Mouse (Mus musculus): ENCODE results near the gene Nefh. TPM values are rescaled to one million over a fixed set of nuclear protein-coding genes. Genes with fewer than 3 reads are reported as not detected.
A peak's percentile ranks its signal among the peaks of the same experiment; 100 is the strongest.

Nefh gene
- polyA plus RNA-seq, 1 experiment from 2014 or later = 1.2 TPM

DNA sequence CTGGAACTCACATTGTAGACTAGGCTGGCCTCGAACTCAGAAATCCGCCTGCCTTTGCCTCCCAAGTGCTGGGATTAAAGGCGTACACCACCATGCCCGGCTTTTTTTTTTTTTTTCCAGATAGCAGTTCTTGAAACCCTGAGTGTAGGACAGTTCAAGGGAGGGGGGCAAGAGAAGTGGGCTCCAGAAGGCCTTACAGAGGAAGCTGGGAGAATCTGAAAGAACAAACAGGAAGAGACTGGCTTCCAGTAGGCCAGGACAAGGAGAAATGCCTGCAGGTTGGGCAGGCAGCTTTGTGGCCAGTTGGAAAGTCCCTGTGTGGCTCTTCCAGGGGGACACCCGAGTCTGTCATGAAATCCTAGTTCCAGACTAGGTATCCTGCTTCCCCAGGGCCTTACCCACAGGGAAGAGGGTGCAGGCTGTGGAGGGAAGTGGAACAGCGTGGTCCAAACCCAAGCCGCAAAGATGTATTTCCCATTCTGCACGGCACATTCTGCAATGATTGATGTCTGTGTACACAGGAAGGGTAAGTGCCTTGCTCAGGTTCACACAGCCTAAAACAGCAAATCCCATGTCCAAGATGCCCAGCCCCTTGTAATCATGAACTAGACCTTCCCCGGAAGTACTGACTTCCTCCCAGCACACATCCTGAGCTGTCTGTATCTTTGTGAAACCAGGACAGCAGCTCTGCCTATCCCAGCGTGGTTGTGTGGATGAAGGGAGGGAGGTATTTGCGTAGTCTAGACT, 26.7 kb upstream of the Nefh start:
- Histone ChIP-seq H3K36me3 (no peaks in the 10 kb centered on the region), H3K27ac (no peak overlapping the region), H3K4me1 (replicated peaks) (no peaks in the 10 kb centered on the region), H3K4me3 (replicated peaks) (no peak overlapping the region), H3K9ac (replicated peaks) (no peak overlapping the region), H3K27me3 (0 out of 2 replicates have a peak, but pooled peaks cover 5% of the 10 kb centered on the region), H3K4me2 (replicated peaks) (no peak overlapping the region), H3K9me3 (no peaks in the 10 kb centered on the region)
- 86% methylated on average over 11 of the region's 11 CpGs for WGBS
- no peak for ATAC-seq

DNA sequence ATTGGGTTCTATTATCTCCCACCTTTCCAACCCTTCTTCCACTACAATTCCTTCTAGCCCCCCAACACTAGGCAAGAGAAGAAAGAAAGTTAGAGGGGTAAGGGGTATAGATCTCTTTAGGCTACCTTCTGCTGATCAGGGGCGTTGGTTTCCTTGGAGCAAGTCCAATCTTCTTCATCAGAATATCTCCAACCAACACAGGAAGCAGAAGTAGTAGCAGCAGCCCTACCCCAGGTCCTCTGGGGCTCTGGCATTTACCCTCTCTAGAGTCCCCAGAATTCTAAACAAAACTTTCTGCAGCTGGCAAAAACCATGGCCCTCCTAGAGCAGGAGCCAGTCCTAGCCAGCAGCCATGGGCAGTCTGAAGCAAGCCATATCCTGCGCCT, 26.0 kb upstream of the Nefh start:
- ATAC-seq = no peak
- Histone ChIP-seq H3K9me3 (no peaks in the 10 kb centered on the region), H3K4me2 (replicated peaks) (no peak overlapping the region), H3K4me3 (replicated peaks) (no peak overlapping the region), H3K27me3 (0 out of 2 replicates have a peak, but pooled peaks cover 5% of the 10 kb centered on the region), H3K9ac (replicated peaks) (no peak overlapping the region), H3K36me3 (no peaks in the 10 kb centered on the region), H3K27ac (no peak overlapping the region), H3K4me1 (replicated peaks) (no peaks in the 10 kb centered on the region)
- WGBS = 93% methylated on average over 2 of the region's 2 CpGs

DNA sequence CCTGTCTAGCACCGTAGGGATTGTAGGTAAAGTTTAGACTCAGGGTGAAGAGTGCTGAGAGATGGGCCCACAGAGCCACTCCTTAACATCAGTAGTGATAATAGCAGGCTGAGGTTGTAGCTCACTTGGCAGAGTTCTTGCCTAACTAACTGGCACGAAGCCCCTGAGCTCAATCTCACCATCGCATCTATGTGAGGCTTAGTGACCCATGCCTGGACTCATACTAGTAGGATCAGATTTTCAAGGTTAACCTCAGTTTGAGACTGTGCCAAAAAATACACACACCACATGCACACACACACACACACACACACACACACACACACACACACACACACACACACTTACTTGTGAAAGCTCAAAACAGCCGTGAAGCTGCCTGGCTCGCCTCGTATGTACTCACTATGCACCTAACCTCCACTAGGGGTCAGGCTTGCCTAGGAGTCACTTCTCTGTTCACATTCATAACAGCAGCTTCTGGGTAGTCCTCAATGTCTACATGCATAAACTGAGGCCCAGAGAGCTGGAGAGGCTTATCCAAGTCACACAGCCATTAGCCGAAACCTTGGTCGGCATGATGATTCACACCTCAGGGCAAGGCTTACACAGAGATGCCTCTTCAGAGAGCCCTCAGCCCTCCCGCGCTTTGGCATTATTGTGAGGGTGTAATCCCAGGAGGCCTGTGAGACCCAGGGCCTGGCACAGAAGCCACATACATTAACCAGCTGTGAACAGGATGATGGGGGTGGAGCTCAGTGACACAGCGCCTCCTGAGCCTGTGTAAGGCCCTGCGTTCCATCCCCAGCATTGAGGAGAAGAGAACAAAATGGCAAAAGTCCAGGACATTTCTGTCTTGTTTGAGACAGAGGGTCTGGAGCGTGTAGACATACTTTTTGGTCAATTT, 25.4 kb upstream of the Nefh start:
- 59% methylated on average over 13 of the region's 13 CpGs for WGBS
- no peaks in the 10 kb centered on the region for H3K4me1 ChIP-seq (replicated peaks)
- H3K9ac ChIP-seq (replicated peaks) = no peak overlapping the region
- no peak overlapping the region for H3K4me2 ChIP-seq (replicated peaks)
- peak; percentile 67 for ATAC-seq
- 0 out of 2 replicates have a peak, but pooled peaks cover 5% of the 10 kb centered on the region for H3K27me3 ChIP-seq
- H3K4me3 ChIP-seq (replicated peaks) = no peak overlapping the region
- no peak overlapping the region for H3K27ac ChIP-seq
- no peaks in the 10 kb centered on the region for H3K36me3 ChIP-seq
- H3K9me3 ChIP-seq = no peaks in the 10 kb centered on the region

DNA sequence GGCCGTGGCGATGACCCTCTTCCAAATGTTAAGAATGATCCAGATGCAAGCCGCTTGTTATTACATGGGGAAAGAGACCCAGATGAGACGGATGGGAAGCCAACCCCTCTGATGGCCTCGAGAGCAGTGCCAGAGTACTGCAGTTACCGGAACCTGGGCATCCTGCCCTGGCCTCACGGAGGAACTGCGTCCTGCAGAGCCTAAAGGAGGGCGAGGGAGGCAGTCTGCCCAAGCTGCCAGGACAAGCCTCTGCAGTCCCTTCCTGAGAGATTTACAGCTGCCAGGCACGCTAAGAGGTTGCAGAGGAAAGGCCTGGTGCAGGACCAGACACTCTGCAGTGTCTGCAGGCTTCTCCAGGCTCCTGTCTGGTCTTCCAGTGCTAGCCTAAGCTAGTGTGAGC, 20.5 kb upstream of the Nefh start:
- no peak overlapping the region for H3K27ac ChIP-seq
- 81% methylated on average over 10 of the region's 10 CpGs for WGBS
- no peaks in the 10 kb centered on the region for H3K36me3 ChIP-seq
- H3K4me1 ChIP-seq (replicated peaks) = no peaks in the 10 kb centered on the region
- no peak overlapping the region for H3K4me3 ChIP-seq (replicated peaks)
- H3K4me2 ChIP-seq (replicated peaks) = no peak overlapping the region
- no peaks in the 10 kb centered on the region for H3K27me3 ChIP-seq
- no peak for ATAC-seq
- H3K9me3 ChIP-seq = no peaks in the 10 kb centered on the region
- no peak overlapping the region; the same call in 1 of the 2 replicates for H3K9ac ChIP-seq (replicated peaks)

DNA sequence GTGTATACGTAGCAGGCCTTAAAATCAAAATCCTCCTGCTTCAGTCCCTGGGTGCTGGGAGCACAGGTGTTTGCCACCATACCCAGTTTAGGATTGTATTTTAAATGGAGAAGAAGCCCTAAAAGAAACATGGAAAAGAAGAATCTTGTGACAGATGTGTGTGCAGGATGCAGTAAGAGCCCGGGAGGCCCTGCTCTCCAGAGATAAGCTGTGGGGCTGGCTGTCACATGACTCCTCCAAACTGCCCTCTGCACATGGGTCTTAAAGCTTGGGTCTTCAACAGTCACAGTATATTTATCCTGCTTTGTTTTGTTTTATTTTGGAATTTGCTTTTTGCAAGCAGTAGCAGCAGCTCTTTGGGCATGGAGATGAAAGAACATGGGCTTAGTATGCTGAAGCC, 19.7 kb upstream of the Nefh start:
- H3K4me2 ChIP-seq (replicated peaks) = no peak overlapping the region
- no peak for ATAC-seq
- no peak overlapping the region for H3K27ac ChIP-seq
- H3K36me3 ChIP-seq = no peaks in the 10 kb centered on the region
- no peaks in the 10 kb centered on the region for H3K9me3 ChIP-seq
- 57% methylated on average over 2 of the region's 2 CpGs for WGBS
- 0 out of 2 replicates have a peak, but pooled peaks cover 2% of the 10 kb centered on the region for H3K4me1 ChIP-seq (replicated peaks)
- H3K4me3 ChIP-seq (replicated peaks) = no peak overlapping the region
- H3K9ac ChIP-seq (replicated peaks) = no peak overlapping the region
- no peaks in the 10 kb centered on the region for H3K27me3 ChIP-seq

DNA sequence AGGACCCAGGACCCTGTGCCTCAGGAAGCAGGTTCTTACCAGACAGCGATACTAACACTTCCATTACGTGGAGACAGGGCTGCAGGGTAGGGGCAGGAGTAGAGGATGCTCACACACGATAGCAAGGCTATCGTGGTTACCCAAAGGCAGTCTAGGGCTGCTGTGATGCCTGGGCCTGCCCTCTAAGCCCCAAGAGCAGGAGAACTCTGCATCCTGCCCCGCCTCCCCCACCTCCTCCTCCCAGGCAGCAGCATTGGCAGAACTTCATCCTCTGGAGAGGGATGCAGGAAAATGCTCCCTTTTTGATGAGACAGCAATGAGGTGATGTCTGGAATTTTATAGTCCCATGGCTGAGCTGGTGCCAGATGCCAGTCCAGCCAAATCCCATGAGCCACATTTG, 19.0 kb upstream of the Nefh start:
- WGBS = 59% methylated on average over 5 of the region's 5 CpGs
- Histone ChIP-seq H3K9me3 (no peaks in the 10 kb centered on the region), H3K27me3 (no peaks in the 10 kb centered on the region), H3K36me3 (no peaks in the 10 kb centered on the region), H3K4me2 (replicated peaks) (no peak overlapping the region), H3K4me1 (replicated peaks) (0 out of 2 replicates have a peak, but pooled peaks cover 2% of the 10 kb centered on the region), H3K9ac (replicated peaks) (no peak overlapping the region), H3K4me3 (replicated peaks) (no peak overlapping the region), H3K27ac (no peak overlapping the region)
- ATAC-seq = no peak

DNA sequence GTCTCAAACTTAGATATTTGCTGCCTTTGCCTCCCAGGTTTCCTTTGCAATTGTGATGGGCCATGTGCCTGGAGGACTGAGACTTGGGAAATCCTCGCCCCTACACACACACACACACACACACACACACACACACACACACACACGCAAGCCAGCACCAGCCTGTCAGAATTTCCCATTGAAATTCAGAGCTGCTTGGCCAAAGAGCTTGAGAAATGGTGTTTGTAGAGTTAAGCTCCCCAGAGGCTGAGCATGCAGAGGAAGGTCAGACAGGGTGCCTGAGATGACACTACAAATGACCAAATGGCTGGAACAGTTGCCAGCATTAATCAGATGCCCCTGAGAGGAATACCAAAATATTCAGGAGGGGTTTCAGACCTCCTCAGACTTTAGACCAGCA, 18.5 kb upstream of the Nefh start:
- ATAC-seq = no peak
- Histone ChIP-seq H3K27ac (no peak overlapping the region), H3K9me3 (no peaks in the 10 kb centered on the region), H3K4me3 (replicated peaks) (no peak overlapping the region), H3K36me3 (no peaks in the 10 kb centered on the region), H3K4me1 (replicated peaks) (0 out of 2 replicates have a peak, but pooled peaks cover 2% of the 10 kb centered on the region), H3K4me2 (replicated peaks) (no peak overlapping the region), H3K27me3 (no peaks in the 10 kb centered on the region), H3K9ac (replicated peaks) (no peak overlapping the region)
- 58% methylated on average over 2 of the region's 2 CpGs for WGBS

DNA sequence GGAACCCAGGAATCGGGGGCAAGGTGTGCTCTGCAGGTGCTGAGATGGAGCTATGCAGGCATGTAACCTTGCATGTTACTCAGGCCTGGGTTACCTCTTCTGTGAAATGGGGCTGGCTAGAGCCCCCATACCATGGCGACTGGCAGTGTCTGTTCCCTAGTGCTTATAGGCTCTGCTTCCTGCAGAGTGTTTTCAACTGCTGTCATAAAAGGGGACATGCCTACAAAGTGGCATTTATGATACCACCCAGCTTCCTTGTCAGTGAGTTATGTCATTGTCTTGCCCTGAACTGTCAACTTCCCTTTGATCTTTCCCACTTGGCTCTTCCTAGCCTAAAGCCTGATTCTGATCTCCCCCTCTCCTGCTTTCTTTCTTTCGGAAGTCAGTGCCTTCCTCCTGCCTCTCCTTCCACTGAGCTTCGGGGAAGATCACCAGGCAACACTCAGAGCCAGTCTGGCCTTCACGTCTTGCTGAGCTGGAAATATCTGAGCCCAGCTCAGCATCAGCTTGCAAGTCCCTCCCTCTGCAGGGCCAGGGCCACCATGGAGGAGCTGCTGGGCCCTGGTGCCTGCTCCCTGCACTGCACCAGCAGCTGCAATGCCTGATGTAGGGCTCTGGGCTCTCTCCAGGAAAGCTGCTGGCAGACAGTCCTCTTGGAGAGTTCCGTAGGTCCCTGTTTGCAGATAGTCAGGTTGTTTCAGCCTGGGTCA, 15.4 kb upstream of the Nefh start:
- no peak for ATAC-seq
- Histone ChIP-seq H3K4me1 (replicated peaks) (0 out of 2 replicates have a peak, but pooled peaks cover 2% of the 10 kb centered on the region), H3K27me3 (peaks cover 1% of the 10 kb centered on the region), H3K4me3 (replicated peaks) (no peak overlapping the region), H3K4me2 (replicated peaks) (no peak overlapping the region), H3K27ac (no peak overlapping the region; the same call in 1 of the 2 replicates), H3K9me3 (no peaks in the 10 kb centered on the region), H3K9ac (replicated peaks) (no peak overlapping the region), H3K36me3 (no peaks in the 10 kb centered on the region)
- WGBS = 57% methylated on average over 6 of the region's 6 CpGs

DNA sequence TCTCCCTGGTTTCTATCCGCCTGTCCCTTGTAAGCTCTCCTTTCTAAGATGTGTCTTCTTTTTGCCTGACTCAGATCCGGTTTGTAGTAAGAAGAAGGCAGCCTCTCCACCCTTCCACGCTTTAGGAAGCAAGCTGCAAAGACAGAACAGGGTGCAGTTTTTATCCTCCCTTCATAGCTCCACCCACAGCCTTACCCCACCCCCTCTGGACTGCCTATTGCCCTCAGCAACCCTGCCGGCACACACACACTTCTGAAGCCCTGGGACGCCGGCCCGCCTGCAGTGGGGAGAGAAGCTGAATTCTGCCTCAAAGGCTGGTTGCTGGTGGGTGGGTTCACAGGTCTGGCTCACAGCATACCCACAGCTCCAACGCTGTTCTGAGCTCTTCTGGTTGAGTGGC, 6.1 kb upstream of the Nefh start:
- Histone ChIP-seq H3K9me3 (no peaks in the 10 kb centered on the region), H3K9ac (replicated peaks) (peak overlapping the region; percentile 32; the same call in 1 of the 2 replicates), H3K4me3 (replicated peaks) (no peak overlapping the region), H3K4me2 (replicated peaks) (peak overlapping the region; percentile 30; the same call in 1 of the 2 replicates), H3K27me3 (peaks cover 58% of the 10 kb centered on the region), H3K27ac (no peak overlapping the region), H3K4me1 (replicated peaks) (peaks cover 27% of the 10 kb centered on the region), H3K36me3 (no peaks in the 10 kb centered on the region)
- under 1% methylated on average over 8 of the region's 8 CpGs for WGBS
- peak; percentile 37; the same call in 1 of the 2 replicates for ATAC-seq

DNA sequence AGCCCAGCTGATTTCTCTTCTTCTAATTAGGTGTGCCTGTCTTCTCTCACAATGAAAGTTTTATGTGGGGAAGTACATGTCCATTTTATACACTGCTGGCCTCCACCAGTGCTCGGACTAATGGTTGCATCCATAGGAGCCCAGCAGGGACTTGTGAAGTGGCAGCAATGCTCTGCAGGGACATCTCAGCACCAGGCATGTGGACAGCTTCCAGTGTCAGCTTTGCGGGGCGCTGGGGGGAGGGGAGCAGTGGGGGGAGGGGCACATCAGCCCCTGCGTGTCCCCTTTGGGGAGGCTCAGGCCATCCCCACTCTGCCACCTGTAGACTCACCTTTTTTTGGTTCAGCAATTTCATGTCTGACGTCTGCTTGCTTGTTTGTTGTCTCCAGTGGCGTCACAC, 5.5 kb upstream of the Nefh start:
- H3K27ac ChIP-seq = no peak overlapping the region
- ATAC-seq = no peak
- H3K36me3 ChIP-seq = no peaks in the 10 kb centered on the region
- H3K9me3 ChIP-seq = no peaks in the 10 kb centered on the region
- WGBS = 4% methylated on average over 5 of the region's 6 CpGs
- no peak overlapping the region for H3K4me3 ChIP-seq (replicated peaks)
- peak overlapping the region; percentile 30; the same call in 1 of the 2 replicates for H3K4me2 ChIP-seq (replicated peaks)
- H3K4me1 ChIP-seq (replicated peaks) = peaks cover 32% of the 10 kb centered on the region
- H3K27me3 ChIP-seq = peaks cover 63% of the 10 kb centered on the region
- peak overlapping the region; percentile 32; the same call in 1 of the 2 replicates for H3K9ac ChIP-seq (replicated peaks)

DNA sequence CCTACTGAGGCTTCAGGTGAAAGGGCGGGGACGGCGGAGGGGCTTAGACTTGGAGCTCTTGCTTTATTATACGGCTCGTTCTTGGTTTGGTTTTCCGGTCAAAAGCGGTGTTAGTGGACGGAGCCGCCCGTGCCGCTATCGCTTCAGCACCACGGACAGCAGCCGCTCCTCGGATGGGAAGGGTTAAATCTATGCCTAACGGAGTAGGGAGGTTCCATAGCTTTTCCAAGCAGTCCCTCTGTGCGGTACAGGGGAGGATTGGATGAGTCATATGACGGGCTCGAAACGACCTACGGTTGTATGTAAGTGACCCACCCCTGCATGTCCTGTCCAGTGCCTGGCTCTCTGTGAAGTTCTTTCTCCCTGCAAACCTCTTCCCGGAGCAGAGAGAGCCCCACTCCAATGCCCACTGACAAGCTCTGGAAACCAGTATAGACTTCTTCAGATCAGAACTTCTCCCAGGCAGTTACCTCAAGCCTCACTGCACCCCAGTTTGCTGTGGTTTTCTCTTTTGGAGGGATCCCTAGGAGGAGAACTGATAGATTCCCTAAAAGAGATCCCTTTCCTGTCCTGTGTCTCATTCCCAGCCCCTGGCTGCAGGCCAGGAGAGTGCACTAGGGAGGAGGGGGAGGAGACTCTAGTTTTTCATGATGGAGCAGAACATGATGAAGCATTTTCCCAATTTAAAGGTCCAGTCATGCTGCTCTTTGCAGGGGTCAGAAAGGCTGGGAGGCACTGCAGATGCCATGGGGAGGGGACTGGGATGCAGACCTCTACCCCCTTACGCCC, 1.6 kb upstream of the Nefh start:
- H3K9me3 ChIP-seq = no peaks in the 10 kb centered on the region
- WGBS = 5% methylated on average over 23 of the region's 23 CpGs
- peaks cover 53% of the 10 kb centered on the region for H3K4me1 ChIP-seq (replicated peaks)
- H3K36me3 ChIP-seq = no peaks in the 10 kb centered on the region
- H3K27ac ChIP-seq = no peak overlapping the region
- H3K27me3 ChIP-seq = peaks cover 96% of the 10 kb centered on the region
- H3K4me3 ChIP-seq (replicated peaks) = peak overlapping the region; percentile 66
- no peak for ATAC-seq
- H3K4me2 ChIP-seq (replicated peaks) = peak overlapping the region; percentile 81
- peak overlapping the region; percentile 24 for H3K9ac ChIP-seq (replicated peaks)
